Mouse (Mus musculus) lung, embryonic 16.5 days (tissue): ENCODE results near the gene 2010109A12Rik. TPM values are rescaled to one million over a fixed set of nuclear protein-coding genes. Genes with fewer than 3 reads are reported as not detected.

Experiments
- ATAC-seq: fragments of 200-750 bp; cut with Nextera tagmentation; 2 replicates; pipeline ENCODE4 v1.8.0; 2017; ENCODE audit warnings: low read depth, mild to moderate bottlenecking, moderate library complexity
- H3K27ac ChIP-seq: fragments of 300-500 bp; sonication (generic); 2 replicates; pipeline ENCODE4 v1.5.1; 2014; ENCODE audit warnings: mild to moderate bottlenecking, control low read depth, low read length
- H3K27me3 ChIP-seq: fragments of 300-500 bp; sonication (generic); 2 replicates; pipeline ENCODE4 v1.6.1; 2014; ENCODE audit warnings: low read depth, low read length, mixed read lengths; ENCODE audit not compliant: control insufficient read depth, insufficient read depth
- H3K36me3 ChIP-seq: fragments of 300-500 bp; sonication (generic); 2 replicates; pipeline ENCODE4 v1.6.1; 2014; ENCODE audit warnings: low read length; ENCODE audit not compliant: control insufficient read depth, insufficient read depth
- H3K4me1 ChIP-seq: fragments of 300-500 bp; sonication (generic); replicated peaks from 2 replicates; pipeline ENCODE4 v1.6.1; 2014; ENCODE audit warnings: low read length, mixed read lengths; ENCODE audit not compliant: control insufficient read depth, insufficient read depth
- H3K4me2 ChIP-seq: fragments of 300-500 bp; sonication (generic); 2 replicates; pipeline ENCODE4 v1.6.1; 2014; ENCODE audit warnings: low read depth, low read length, control low read depth
- H3K4me3 ChIP-seq: fragments of 300-500 bp; sonication (generic); 2 replicates; pipeline ENCODE4 v1.5.1; 2014; ENCODE audit warnings: mild to moderate bottlenecking, low read length, control low read depth
- H3K9ac ChIP-seq: fragments of 300-500 bp; sonication (generic); 2 replicates; pipeline ENCODE4 v1.6.1; 2014; ENCODE audit warnings: low read length, control low read depth
- H3K9me3 ChIP-seq: fragments of 300-500 bp; sonication (generic); 2 replicates; pipeline ENCODE4 v1.6.1; 2016; ENCODE audit warnings: low read length; ENCODE audit not compliant: control insufficient read depth
- WGBS: fragments of 180-500 bp; shearing (Covaris S2); extraction: QIAGEN DNeasy Blood & Tissue Kit; methylation state at CpG from one replicate; pipeline ENCODE4 v1.1.7; 2014; 5-methylcytosine and 5-hydroxymethylcytosine counted together
- polyA plus RNA-seq: library from polyadenylated mRNA; unstranded; fragments of >200 nt; fragmentation: Nextera tagmentation; extraction: Ambion mirVana; gene quantifications from 2 replicates; pipeline ENCODE4 v1.2.1, GENCODE M21; 2015

2010109A12Rik gene
- polyA plus RNA-seq, 1 experiment from 2014 or later = 1.9 TPM

GRCm38 (mm10) chr5:93236541-93236940 lies 30.2 kb downstream of the 2010109A12Rik start:
- Histone ChIP-seq H3K4me3 (no peak overlapping the region), H3K27me3 (no peaks in the 10 kb centered on the region), H3K4me1 (no peaks in the 10 kb centered on the region), H3K36me3 (no peaks in the 10 kb centered on the region), H3K27ac (no peak overlapping the region), H3K4me2 (no peak overlapping the region), H3K9me3 (no peaks in the 10 kb centered on the region), H3K9ac (no peak overlapping the region)
- ATAC-seq = no peak
- 73% methylated on average over 4 of the region's 4 CpGs for WGBS

GRCm38 (mm10) chr5:93239590-93240544 lies 33.5 kb downstream of the 2010109A12Rik start:
- ATAC-seq = no peak
- Histone ChIP-seq H3K4me1 (no peaks in the 10 kb centered on the region), H3K9me3 (no peaks in the 10 kb centered on the region), H3K27ac (no peak overlapping the region), H3K9ac (no peak overlapping the region), H3K36me3 (no peaks in the 10 kb centered on the region), H3K4me3 (no peak overlapping the region), H3K27me3 (no peaks in the 10 kb centered on the region), H3K4me2 (no peak overlapping the region)
- WGBS = 59% methylated on average over 8 of the region's 8 CpGs

DNA sequence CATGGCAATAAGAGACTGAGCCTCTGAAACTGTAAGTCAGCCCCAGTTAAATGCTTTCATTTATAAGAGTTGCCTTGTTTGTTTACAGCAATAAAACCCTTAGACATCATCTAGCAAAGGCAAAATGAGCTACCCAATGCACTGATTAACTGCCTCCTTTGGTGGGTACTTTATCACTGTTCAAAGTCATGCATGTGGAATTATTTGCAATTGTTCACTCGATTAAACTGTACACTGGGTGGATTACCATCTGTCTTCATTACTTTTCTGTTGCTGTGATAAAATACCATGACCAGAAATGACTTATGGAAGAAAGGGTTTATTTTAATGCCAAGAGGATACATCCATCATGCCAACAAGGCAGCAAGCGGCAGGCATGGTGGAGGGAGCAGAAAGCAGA lies 39.0 kb downstream of the 2010109A12Rik start:
- H3K4me2 ChIP-seq = no peak overlapping the region
- ATAC-seq = no peak
- H3K9ac ChIP-seq = no peak overlapping the region
- no peaks in the 10 kb centered on the region for H3K36me3 ChIP-seq
- H3K27me3 ChIP-seq = no peaks in the 10 kb centered on the region
- H3K27ac ChIP-seq = no peak overlapping the region
- H3K9me3 ChIP-seq = no peaks in the 10 kb centered on the region
- H3K4me1 ChIP-seq = no peaks in the 10 kb centered on the region
- 76% methylated on average over 2 of the region's 2 CpGs for WGBS
- no peak overlapping the region for H3K4me3 ChIP-seq

- peaks cover 4% of the 10 kb centered on the region for H3K4me1 ChIP-seq
- H3K9ac ChIP-seq = no peak overlapping the region
- H3K9me3 ChIP-seq = no peaks in the 10 kb centered on the region
- no peak for ATAC-seq
- H3K4me3 ChIP-seq = no peak overlapping the region
- H3K27me3 ChIP-seq = no peaks in the 10 kb centered on the region
- no peak overlapping the region for H3K27ac ChIP-seq
- 51% methylated on average over 6 of the region's 6 CpGs for WGBS
- H3K36me3 ChIP-seq = no peaks in the 10 kb centered on the region
- H3K4me2 ChIP-seq = no peak overlapping the region
These were observed 43.7 kb downstream of the 2010109A12Rik start for GRCm38 (mm10) chr5:93249940-93250578.

- H3K4me1 ChIP-seq = peaks cover 4% of the 10 kb centered on the region
- no peaks in the 10 kb centered on the region for H3K27me3 ChIP-seq
- WGBS = 78% methylated on average over 12 of the region's 12 CpGs
- no peak overlapping the region for H3K9ac ChIP-seq
- H3K27ac ChIP-seq = no peak overlapping the region
- H3K4me2 ChIP-seq = no peak overlapping the region
- ATAC-seq = no peak
- H3K9me3 ChIP-seq = no peaks in the 10 kb centered on the region
- H3K4me3 ChIP-seq = no peak overlapping the region
- no peaks in the 10 kb centered on the region for H3K36me3 ChIP-seq
These were observed 44.9 kb downstream of the 2010109A12Rik start for GRCm38 (mm10) chr5:93251001-93251760.

DNA sequence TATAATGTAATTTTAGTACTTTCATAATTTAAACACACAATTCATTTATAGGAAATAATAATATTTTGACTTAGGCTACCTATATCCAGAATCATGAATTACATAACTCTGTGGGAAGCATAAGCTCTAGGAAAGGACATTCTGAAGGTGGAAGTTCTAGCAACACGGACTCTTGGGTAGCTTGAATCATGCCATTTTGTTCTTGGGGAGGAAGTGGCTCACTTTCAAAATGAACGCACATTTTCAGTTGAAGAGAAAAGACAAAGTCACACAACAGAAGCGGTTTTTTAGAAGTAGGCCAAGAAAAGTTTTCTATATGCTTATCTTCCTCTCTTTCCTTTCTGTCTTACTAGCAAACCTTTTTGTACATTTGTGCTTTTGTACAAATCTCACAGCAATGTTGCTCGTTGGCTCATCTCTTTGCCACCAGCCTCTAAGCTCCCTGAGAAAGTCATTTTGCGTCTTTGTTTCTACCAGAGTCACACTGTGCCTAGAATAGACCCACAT lies 49.5 kb downstream of the 2010109A12Rik start:
- no peak for ATAC-seq
- Histone ChIP-seq H3K4me1 (peaks cover 4% of the 10 kb centered on the region), H3K27ac (no peak overlapping the region), H3K36me3 (no peaks in the 10 kb centered on the region), H3K27me3 (no peaks in the 10 kb centered on the region), H3K9ac (no peak overlapping the region), H3K9me3 (no peaks in the 10 kb centered on the region), H3K4me2 (no peak overlapping the region), H3K4me3 (no peak overlapping the region)
- WGBS = 80% methylated on average over 5 of the region's 5 CpGs

- H3K36me3 ChIP-seq = no peaks in the 10 kb centered on the region
- peak; percentile 84 for ATAC-seq
- H3K27me3 ChIP-seq = no peaks in the 10 kb centered on the region
- no peaks in the 10 kb centered on the region for H3K9me3 ChIP-seq
- no peak overlapping the region for H3K4me2 ChIP-seq
- no peak overlapping the region for H3K4me3 ChIP-seq
- no peak overlapping the region for H3K27ac ChIP-seq
- H3K9ac ChIP-seq = no peak overlapping the region
- no peaks in the 10 kb centered on the region; the same call in 1 of the 2 replicates for H3K4me1 ChIP-seq
These were observed 50.6 kb downstream of the 2010109A12Rik start for GRCm38 (mm10) chr5:93256820-93257405.

DNA sequence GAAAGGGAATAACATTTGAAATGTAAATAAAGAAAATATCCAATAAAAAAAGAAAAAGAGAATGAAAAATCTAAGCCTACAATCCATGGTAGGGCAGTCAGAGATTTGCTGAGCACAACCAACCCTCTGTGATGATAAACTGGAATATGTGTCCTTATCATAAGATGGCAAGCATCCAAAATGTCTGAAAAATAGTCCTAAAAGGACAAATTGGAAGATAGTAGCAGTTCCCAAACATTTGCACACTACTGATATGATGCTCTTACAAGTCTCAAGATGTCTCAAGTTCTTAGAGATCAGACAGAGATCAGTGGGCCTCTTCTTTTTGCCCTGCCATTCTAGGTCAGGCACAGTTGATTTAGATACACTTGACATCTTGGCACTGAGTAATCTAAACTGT lies 53.0 kb downstream of the 2010109A12Rik start:
- Histone ChIP-seq H3K4me2 (no peak overlapping the region), H3K36me3 (no peaks in the 10 kb centered on the region), H3K27me3 (no peaks in the 10 kb centered on the region), H3K4me1 (peaks cover 7% of the 10 kb centered on the region; the same call in 1 of the 2 replicates), H3K9me3 (no peaks in the 10 kb centered on the region), H3K27ac (no peak overlapping the region), H3K4me3 (no peak overlapping the region), H3K9ac (no peak overlapping the region)
- ATAC-seq = no peak
